Mouse (Mus musculus) midbrain, postnatal 0 days (tissue): ENCODE measurements around the gene Dnaja4. TPM values are rescaled to one million over a fixed set of nuclear protein-coding genes. Genes with fewer than 3 reads are reported as not detected.

ENCODE experiments used
- ATAC-seq: fragments of 200-750 bp; cut with Nextera tagmentation; 2 replicates; pipeline ENCODE4 v1.8.0; 2017; ENCODE audit warnings: moderate number of reproducible peaks, mild to moderate bottlenecking, moderate TSS enrichment, moderate library complexity; ENCODE audit not compliant: low FRiP score
- DNase-seq: peaks from one replicate; pipeline ENCODE4 v3.0.0-alpha.2; 2015; ENCODE audit warnings: low spot score
- H3K27ac ChIP-seq: fragments of 300-500 bp; sonication (generic); 2 replicates; pipeline ENCODE4 v1.5.1; 2014; ENCODE audit warnings: low read depth, mild to moderate bottlenecking, low read length, mixed read lengths
- H3K27me3 ChIP-seq: fragments of 300-500 bp; sonication (generic); 2 replicates; pipeline ENCODE4 v1.6.1; 2014; ENCODE audit warnings: low read length, control low read depth, mixed read lengths; ENCODE audit not compliant: insufficient read depth
- H3K36me3 ChIP-seq: fragments of 300-500 bp; sonication (generic); 2 replicates; pipeline ENCODE4 v1.6.1; 2014; ENCODE audit warnings: low read length, control low read depth, mixed read lengths; ENCODE audit not compliant: insufficient read depth
- H3K4me1 ChIP-seq: fragments of 300-500 bp; sonication (generic); 2 replicates; pipeline ENCODE4 v1.6.1; 2014; ENCODE audit warnings: mild to moderate bottlenecking, control low read depth, antibody characterized with exemption, low read length, mixed read lengths; ENCODE audit not compliant: insufficient read depth
- H3K4me2 ChIP-seq: fragments of 300-500 bp; sonication (generic); 2 replicates; pipeline ENCODE4 v1.6.1; 2014; ENCODE audit warnings: low read depth, mild to moderate bottlenecking, low read length, mixed read lengths; ENCODE audit not compliant: poor library complexity, severe bottlenecking
- H3K4me3 ChIP-seq: fragments of 300-500 bp; sonication (generic); 2 replicates; pipeline ENCODE4 v1.5.1; 2014; ENCODE audit warnings: low read depth, mild to moderate bottlenecking, low read length, moderate library complexity
- H3K9ac ChIP-seq: fragments of 300-500 bp; sonication (generic); replicated peaks from 2 replicates; pipeline ENCODE4 v1.6.1; 2014; ENCODE audit warnings: mild to moderate bottlenecking, low read length, moderate library complexity, mixed read lengths; ENCODE audit not compliant: poor library complexity, severe bottlenecking
- H3K9me3 ChIP-seq: fragments of 300-500 bp; sonication (generic); 2 replicates; pipeline ENCODE4 v1.6.1; 2016; ENCODE audit warnings: low read length, control low read depth
- CTCF ChIP-seq: IDR thresholded peaks from 2 replicates; pipeline ENCODE4 v1.5.1; 2016; ENCODE audit warnings: antibody characterized with exemption, mild to moderate bottlenecking
- WGBS: fragments of 180-500 bp; shearing (Covaris S2); extraction: QIAGEN DNeasy Blood & Tissue Kit; methylation state at CpG from one replicate; pipeline ENCODE4 v1.1.7; 2014; 5-methylcytosine and 5-hydroxymethylcytosine counted together
- microRNA-seq: library from miRNA; unstranded; fragments of <30 nt; microRNA quantifications from one replicate; pipeline ENCODE4, GENCODE M21; 2016; ENCODE audit warnings: borderline number of aligned reads
- polyA plus RNA-seq: library from polyadenylated mRNA; unstranded; fragments of >200 nt; fragmentation: Nextera tagmentation; extraction: Ambion mirVana; gene quantifications from 2 replicates; pipeline ENCODE4 v1.2.1, GENCODE M21; 2015
- total RNA-seq: library from RNA; depleted of rRNA; stranded (reverse); fragments of >200 nt; gene quantifications from 2 replicates; pipeline ENCODE4 v1.2.3, GENCODE M21; 2014; rRNA removed

Dnaja4 gene
- total and polyA plus RNA-seq, 2 experiments from 2014 or later = 5.4 to 8.0 TPM

DNA sequence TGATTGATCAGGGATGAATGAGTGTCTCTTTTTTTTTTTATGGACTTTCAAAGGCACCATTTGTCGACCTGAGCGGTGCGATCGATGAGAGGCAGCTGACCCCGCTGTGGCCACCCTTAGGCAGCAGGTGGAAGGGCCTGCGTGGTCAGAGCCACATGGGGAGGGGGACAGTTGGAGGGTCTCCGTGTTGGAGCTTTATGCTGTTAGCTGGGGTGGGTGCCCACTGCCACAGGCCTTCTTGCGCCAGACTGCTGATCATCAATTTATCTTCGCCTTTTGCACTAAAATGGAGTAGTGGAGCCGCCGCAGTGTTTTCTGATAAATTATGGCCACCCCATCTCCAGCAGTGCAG is 54.2 kb downstream of the Dnaja4 start:
- DNase-seq (no peak), ATAC-seq (no peak)
- H3K27ac ChIP-seq = no peak overlapping the region
- no peaks in the 10 kb centered on the region for H3K27me3 ChIP-seq
- no peaks in the 10 kb centered on the region for H3K36me3 ChIP-seq
- H3K9ac ChIP-seq = no peak overlapping the region
- no peaks in the 10 kb centered on the region for H3K9me3 ChIP-seq
- 48% methylated on average over 11 of the region's 11 CpGs for WGBS
- H3K4me1 ChIP-seq = 0 out of 2 replicates have a peak, but pooled peaks cover 7% of the 10 kb centered on the region
- no peak overlapping the region for H3K4me3 ChIP-seq
- no peak overlapping the region for H3K4me2 ChIP-seq
- no peak for TF ChIP-seq CTCF

DNA sequence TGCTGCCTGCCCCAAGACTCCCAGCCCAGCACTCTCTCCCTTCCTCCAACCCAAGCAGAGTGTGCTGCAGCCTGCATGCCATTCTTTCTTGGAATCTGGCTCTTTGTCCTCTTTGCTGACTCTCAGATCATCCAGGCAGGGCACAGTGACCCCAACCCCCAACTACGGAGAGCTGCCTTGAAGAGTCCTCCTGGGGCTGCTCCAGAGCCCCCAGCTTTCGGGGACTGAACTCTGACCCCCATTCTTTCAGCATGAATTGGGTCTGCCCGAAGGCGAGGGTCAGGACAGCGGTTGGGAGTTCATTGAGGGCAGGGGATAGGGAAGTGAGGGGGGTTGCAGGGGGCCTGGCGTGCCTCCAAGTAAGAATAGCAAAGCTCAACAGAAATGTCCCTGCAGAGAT is 60.9 kb downstream of the Dnaja4 start:
- Histone ChIP-seq H3K4me3 (no peak overlapping the region), H3K36me3 (no peaks in the 10 kb centered on the region), H3K9me3 (no peaks in the 10 kb centered on the region), H3K9ac (no peak overlapping the region), H3K4me1 (0 out of 2 replicates have a peak, but pooled peaks cover 2% of the 10 kb centered on the region), H3K4me2 (no peak overlapping the region), H3K27ac (no peak overlapping the region), H3K27me3 (peaks cover 18% of the 10 kb centered on the region)
- DNase-seq = no peak
- TF ChIP-seq CTCF = no peak
- no peak for ATAC-seq
- WGBS = 15% methylated on average over 6 of the region's 6 CpGs

DNA sequence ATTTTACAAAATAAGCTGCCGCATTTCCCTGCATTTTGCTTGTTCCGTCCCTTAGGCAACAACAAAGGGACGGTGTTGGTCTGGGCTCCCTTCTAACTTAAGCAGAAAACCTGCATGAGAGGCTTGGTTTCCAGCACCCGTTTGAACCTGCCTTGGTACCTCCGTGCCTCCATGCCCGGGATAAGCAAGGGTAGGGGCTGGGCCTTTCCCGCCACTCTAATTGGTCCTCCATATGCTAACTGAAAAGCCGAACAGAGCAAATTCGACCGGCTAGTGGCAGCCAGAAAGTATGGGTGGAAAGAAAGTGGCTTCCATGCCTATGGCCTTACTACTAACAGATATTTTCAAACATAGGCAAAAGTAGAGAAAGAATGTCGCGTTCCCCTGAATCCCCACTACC is 65.4 kb downstream of the Dnaja4 start:
- Histone ChIP-seq H3K36me3 (no peaks in the 10 kb centered on the region), H3K9me3 (no peaks in the 10 kb centered on the region), H3K4me3 (peak overlapping the region; percentile 40), H3K4me2 (peak overlapping the region; percentile 67), H3K9ac (no peak overlapping the region), H3K27me3 (peaks cover 35% of the 10 kb centered on the region), H3K4me1 (peaks cover 3% of the 10 kb centered on the region; the same call in 1 of the 2 replicates), H3K27ac (no peak overlapping the region)
- TF ChIP-seq CTCF = no peak
- ATAC-seq (no peak), DNase-seq (no peak)
- WGBS = 22% methylated on average over 12 of the region's 12 CpGs

GRCm38 (mm10) chr9:54764561-54765217 is 66.0 kb downstream of the Dnaja4 start, which contains the start of gene Crabp1:
Crabp1 (plus strand) TSS chr9:54764748.
- DNase-seq = no peak

DNA sequence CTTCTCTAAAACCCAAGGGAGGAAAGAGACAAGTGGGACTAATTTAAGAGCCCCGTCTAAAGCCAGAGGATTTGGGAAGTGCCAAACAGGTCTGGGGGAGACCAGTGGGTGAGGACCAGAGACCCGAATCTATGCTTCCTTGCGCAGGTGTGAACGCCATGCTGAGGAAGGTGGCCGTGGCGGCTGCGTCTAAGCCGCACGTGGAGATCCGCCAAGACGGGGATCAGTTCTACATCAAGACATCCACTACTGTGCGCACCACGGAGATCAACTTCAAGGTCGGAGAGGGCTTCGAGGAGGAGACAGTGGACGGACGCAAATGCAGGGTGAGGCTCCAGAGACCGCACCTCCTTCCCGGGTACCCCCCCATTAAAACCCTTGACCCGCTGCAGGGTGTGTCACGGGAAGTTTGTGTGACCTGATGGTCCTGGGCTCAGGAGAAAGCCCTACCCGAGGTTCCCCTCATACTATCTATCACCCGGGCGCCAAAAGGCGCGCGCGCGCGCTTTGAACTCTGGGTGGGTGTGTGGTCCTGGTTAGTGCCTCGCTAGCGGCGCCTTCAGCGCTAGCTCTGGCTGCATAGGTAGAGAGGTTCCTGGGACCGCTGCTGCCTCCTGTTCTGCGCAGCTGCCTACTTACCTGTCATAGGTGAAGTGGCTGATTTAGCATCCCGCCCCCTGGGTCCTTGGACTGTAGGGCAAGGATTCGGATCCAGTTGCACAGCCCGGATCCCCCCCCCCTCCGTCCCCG is 66.8 kb downstream of the Dnaja4 start:
- H3K36me3 ChIP-seq = no peaks in the 10 kb centered on the region
- no peak for TF ChIP-seq CTCF
- peak overlapping the region; percentile 67 for H3K4me2 ChIP-seq
- no peak for DNase-seq
- peaks cover 35% of the 10 kb centered on the region for H3K27me3 ChIP-seq
- no peak for ATAC-seq
- WGBS = under 1% methylated on average over 41 of the region's 41 CpGs
- H3K9me3 ChIP-seq = no peaks in the 10 kb centered on the region
- H3K27ac ChIP-seq = no peak overlapping the region
- H3K9ac ChIP-seq = no peak overlapping the region
- peak overlapping the region; percentile 40 for H3K4me3 ChIP-seq
- peaks cover 3% of the 10 kb centered on the region; the same call in 1 of the 2 replicates for H3K4me1 ChIP-seq

More at GRCm38 (mm10) chr9:54764561-54765217, 66.0 kb downstream of the Dnaja4 start, which contains the start of gene Crabp1:
- H3K36me3 ChIP-seq = no peaks in the 10 kb centered on the region
- H3K4me3 ChIP-seq = peak within 1 kb of the TSS; percentile 40
- 1% methylated on average over 44 of the region's 45 CpGs for WGBS
- H3K9ac ChIP-seq = peak within 1 kb of the TSS; percentile 29; the same call in 1 of the 2 replicates
- H3K9me3 ChIP-seq = no peaks in the 10 kb centered on the region
- H3K4me1 ChIP-seq = peaks cover 3% of the 10 kb centered on the region; the same call in 1 of the 2 replicates
- H3K4me2 ChIP-seq = peak within 1 kb of the TSS; percentile 67
- TF ChIP-seq CTCF = no peak
- peaks cover 35% of the 10 kb centered on the region for H3K27me3 ChIP-seq
- 0 out of 2 replicates have a peak, but pooled peaks have one; percentile 34 for ATAC-seq
- H3K27ac ChIP-seq = no peak within 1 kb of the TSS

Small RNA genes within 50 kb of the gene (microRNA-seq; reads per million reads assigned to microRNA genes)
- not detected for gene Mir5710

Other genes starting within 250 kb of the Dnaja4 start
- gene Dmxl2, start 197.2 kb upstream of the Dnaja4 start, total RNA-seq = 132 and 158 TPM in 2 replicates
- gene Dmxl2, start 197.2 kb upstream of the Dnaja4 start, polyA plus RNA-seq = 40.7 and 44.7 TPM in 2 replicates
- 0.33 TPM in 1 of 2 replicates, not detected in the other for gene Sh2d7, start 159.9 kb upstream of the Dnaja4 start, total RNA-seq
- 0.09 TPM in 1 of 2 replicates, not detected in the other for gene Sh2d7, start 159.9 kb upstream of the Dnaja4 start, polyA plus RNA-seq
- gene Cib2, start 138.7 kb upstream of the Dnaja4 start, total RNA-seq = 62.7 and 65.4 TPM in 2 replicates
- gene Cib2, start 138.7 kb upstream of the Dnaja4 start, polyA plus RNA-seq = 84.3 and 84.9 TPM in 2 replicates
- gene Idh3a, start 112.5 kb upstream of the Dnaja4 start, total RNA-seq = 87.2 and 103 TPM in 2 replicates
- 184 and 191 TPM in 2 replicates for gene Idh3a, start 112.5 kb upstream of the Dnaja4 start, polyA plus RNA-seq
- gene Acsbg1, start 37.0 kb upstream of the Dnaja4 start, total RNA-seq = 54.7 and 69.9 TPM in 2 replicates
- gene Acsbg1, start 37.0 kb upstream of the Dnaja4 start, polyA plus RNA-seq = 42.8 and 49.7 TPM in 2 replicates
- gene Wdr61, start 35.6 kb downstream of the Dnaja4 start, total RNA-seq = 43.7 and 47.3 TPM in 2 replicates
- gene Wdr61, start 35.6 kb downstream of the Dnaja4 start, polyA plus RNA-seq = 83.9 and 86.3 TPM in 2 replicates
- 18.4 and 20.4 TPM in 2 replicates for gene Crabp1, start 65.9 kb downstream of the Dnaja4 start, total RNA-seq
- gene Crabp1, start 65.9 kb downstream of the Dnaja4 start, polyA plus RNA-seq = 26.3 and 33.1 TPM in 2 replicates
- gene Ireb2, start 164.9 kb downstream of the Dnaja4 start, total RNA-seq = 38.5 and 58.1 TPM in 2 replicates
- gene Ireb2, start 164.9 kb downstream of the Dnaja4 start, polyA plus RNA-seq = 16.5 and 18.5 TPM in 2 replicates
- gene Hykk, start 218.4 kb downstream of the Dnaja4 start, total RNA-seq = 1.4 and 2.5 TPM in 2 replicates
- 1.2 and 1.3 TPM in 2 replicates for gene Hykk, start 218.4 kb downstream of the Dnaja4 start, polyA plus RNA-seq